Mouse (Mus musculus) frontal cortex, adult (tissue): Measurements from ENCODE around the gene Dnajb5.

ENCODE experiments used
- ATAC-seq: cut with Nextera tagmentation; 2 replicates; pipeline ENCODE4 v1.9.2; 2017; ENCODE audit warnings: mild to moderate bottlenecking, moderate library complexity, mixed read lengths; ENCODE audit not compliant: low TSS enrichment

Gene Dnajb5

GRCm38 (mm10) chr4:42949676-42950051, at the start of gene Dnajb5:
Dnajb5 (plus strand) TSS chr4:42949814.
- ATAC-seq = peak; percentile 55

- peak; percentile 83 for ATAC-seq
Measured at GRCm38 (mm10) chr4:42900878-42901277, 48.7 kb upstream of the Dnajb5 start.

GRCm38 (mm10) chr4:42902174-42902573, 47.4 kb upstream of the Dnajb5 start:
- no peak for ATAC-seq

GRCm38 (mm10) chr4:42902730-42903129, 46.9 kb upstream of the Dnajb5 start:
- no peak for ATAC-seq

GRCm38 (mm10) chr4:42903942-42904341, 45.7 kb upstream of the Dnajb5 start:
- no peak for ATAC-seq

GRCm38 (mm10) chr4:42904523-42904922, 45.1 kb upstream of the Dnajb5 start:
- ATAC-seq = peak; percentile 28; the same call in 1 of the 2 replicates

- no peak for ATAC-seq
Measured at GRCm38 (mm10) chr4:42904966-42905365, 44.6 kb upstream of the Dnajb5 start.

- ATAC-seq = no peak
Measured at GRCm38 (mm10) chr4:42913391-42913790, 36.2 kb upstream of the Dnajb5 start.

GRCm38 (mm10) chr4:42915311-42915710, 34.3 kb upstream of the Dnajb5 start:
- no peak for ATAC-seq

GRCm38 (mm10) chr4:42915966-42916365, 33.6 kb upstream of the Dnajb5 start:
- no peak for ATAC-seq

- peak; percentile 48 for ATAC-seq
Measured at GRCm38 (mm10) chr4:42916617-42917401, 32.8 kb upstream of the Dnajb5 start, which contains the start of gene Phf24. Phf24 (plus strand) TSS chr4:42916660.

GRCm38 (mm10) chr4:42917402-42917774, 32.2 kb upstream of the Dnajb5 start:
- ATAC-seq = no peak

- ATAC-seq = no peak
Measured at GRCm38 (mm10) chr4:42920726-42921125, 28.9 kb upstream of the Dnajb5 start.

GRCm38 (mm10) chr4:42921536-42921935, 28.1 kb upstream of the Dnajb5 start:
- ATAC-seq = peak; percentile 69

GRCm38 (mm10) chr4:42922056-42922455, 27.6 kb upstream of the Dnajb5 start:
- ATAC-seq = no peak

- ATAC-seq = no peak
Measured at GRCm38 (mm10) chr4:42922461-42922860, 27.2 kb upstream of the Dnajb5 start.

- peak; percentile 41 for ATAC-seq
Measured at GRCm38 (mm10) chr4:42924095-42924710, 25.4 kb upstream of the Dnajb5 start.

- no peak for ATAC-seq
Measured at GRCm38 (mm10) chr4:42928209-42928608, 21.4 kb upstream of the Dnajb5 start.

GRCm38 (mm10) chr4:42928952-42929351, 20.7 kb upstream of the Dnajb5 start:
- no peak for ATAC-seq

- ATAC-seq = no peak
Measured at GRCm38 (mm10) chr4:42932229-42932969, 17.2 kb upstream of the Dnajb5 start.

GRCm38 (mm10) chr4:42933630-42934029, 16.0 kb upstream of the Dnajb5 start:
- peak; percentile 59 for ATAC-seq

GRCm38 (mm10) chr4:42941396-42941795, 8.2 kb upstream of the Dnajb5 start:
- ATAC-seq = peak; percentile 42

- ATAC-seq = no peak
Measured at GRCm38 (mm10) chr4:42943341-42943740, 6.3 kb upstream of the Dnajb5 start.
